Mouse (Mus musculus) sigmoid colon, adult 10 weeks (tissue): ENCODE results near the gene Bag6. TPM values are rescaled to one million over a fixed set of nuclear protein-coding genes. Genes with fewer than 3 reads are reported as not detected.

Source experiments
- polyA plus RNA-seq: library from polyadenylated mRNA; stranded (reverse); fragments of 350-450 nt; fragmentation: Illumina TruSeq; extraction: RNeasy Lipid Tissue Mini Kit (QIAGEN cat#74804); gene quantifications from one replicate; pipeline ENCODE4 v1.2.3, GENCODE M21; 2014; ENCODE audit warnings: low read depth, low replicate concordance

The Bag6 gene
- polyA plus RNA-seq, result 16.8 TPM

DNA sequence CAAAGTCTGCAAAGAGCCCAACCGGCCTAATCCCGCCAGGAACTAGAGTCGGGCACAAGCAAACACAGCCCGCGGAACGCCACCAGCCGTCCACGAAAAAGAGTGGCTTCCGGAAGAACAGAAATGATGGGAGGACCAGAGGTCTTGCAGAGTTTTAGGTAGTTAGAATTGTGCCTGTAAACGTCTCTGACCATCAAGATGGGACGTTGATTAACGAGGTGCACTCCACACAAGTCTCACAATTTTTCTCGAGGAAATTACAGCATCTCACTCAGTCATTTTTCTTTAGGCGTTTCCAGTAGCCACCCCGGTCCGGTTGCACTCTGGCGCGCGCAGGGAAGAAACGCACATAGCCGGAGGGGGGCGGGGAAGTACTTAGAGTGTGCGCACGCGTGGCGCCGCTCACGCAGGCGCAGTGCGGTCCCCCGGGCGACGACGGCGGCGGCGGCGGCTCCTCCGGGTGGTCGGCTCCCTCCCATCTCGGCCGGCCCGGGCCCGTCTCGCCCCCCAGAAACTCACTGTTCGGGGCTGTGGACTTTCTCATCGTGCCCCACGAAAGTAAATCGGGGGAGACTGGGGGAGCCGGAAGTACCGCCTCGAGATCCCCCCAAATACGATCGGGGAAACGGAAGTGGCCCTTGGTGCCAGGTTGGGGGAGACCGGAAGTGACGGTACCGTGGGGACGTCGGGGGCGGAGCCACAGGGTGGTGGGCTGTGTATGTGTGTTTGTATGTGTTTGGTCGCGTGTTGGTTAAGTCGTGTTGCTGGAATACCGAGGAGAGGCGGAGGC lies at the start of gene Bag6:
Bag6 (plus strand) TSS at position 378 of the 790 bp plus-strand sequence.

DNA sequence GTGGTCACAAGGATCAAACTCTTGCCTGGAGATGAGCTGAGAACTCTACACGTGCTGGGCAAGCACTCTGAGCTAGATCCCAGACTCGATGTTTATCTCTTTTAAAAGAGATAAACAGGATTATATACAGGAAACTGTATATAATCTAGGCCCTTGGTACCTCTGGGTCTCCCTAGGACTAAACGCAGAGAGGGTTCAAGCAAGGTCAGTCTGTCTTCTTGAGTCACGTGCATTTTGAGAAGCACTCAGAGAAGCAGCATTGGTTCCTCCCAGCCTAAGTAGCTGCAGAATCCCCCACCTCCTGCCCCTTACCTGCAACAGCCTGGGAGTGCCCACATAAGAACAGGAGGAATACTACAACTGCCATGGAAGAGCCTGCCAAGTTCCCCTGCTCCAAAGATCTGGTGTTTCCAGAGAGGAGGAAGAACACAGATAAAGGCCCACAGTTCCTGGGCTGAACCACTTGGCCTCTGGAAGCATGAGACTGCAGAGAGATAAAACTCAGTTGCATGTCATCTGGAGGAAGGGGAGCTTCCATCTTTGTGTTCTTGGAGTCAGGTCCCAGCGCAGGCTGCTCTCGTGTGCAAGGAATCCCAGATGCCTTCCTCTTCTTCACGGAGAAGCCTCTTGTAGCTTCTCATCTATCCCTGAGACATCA lies 49.6 kb upstream of the Bag6 start, which contains the start of gene Ly6g6f:
Ly6g6f (minus strand) TSS at position 403 of the 658 bp plus-strand sequence.

DNA sequence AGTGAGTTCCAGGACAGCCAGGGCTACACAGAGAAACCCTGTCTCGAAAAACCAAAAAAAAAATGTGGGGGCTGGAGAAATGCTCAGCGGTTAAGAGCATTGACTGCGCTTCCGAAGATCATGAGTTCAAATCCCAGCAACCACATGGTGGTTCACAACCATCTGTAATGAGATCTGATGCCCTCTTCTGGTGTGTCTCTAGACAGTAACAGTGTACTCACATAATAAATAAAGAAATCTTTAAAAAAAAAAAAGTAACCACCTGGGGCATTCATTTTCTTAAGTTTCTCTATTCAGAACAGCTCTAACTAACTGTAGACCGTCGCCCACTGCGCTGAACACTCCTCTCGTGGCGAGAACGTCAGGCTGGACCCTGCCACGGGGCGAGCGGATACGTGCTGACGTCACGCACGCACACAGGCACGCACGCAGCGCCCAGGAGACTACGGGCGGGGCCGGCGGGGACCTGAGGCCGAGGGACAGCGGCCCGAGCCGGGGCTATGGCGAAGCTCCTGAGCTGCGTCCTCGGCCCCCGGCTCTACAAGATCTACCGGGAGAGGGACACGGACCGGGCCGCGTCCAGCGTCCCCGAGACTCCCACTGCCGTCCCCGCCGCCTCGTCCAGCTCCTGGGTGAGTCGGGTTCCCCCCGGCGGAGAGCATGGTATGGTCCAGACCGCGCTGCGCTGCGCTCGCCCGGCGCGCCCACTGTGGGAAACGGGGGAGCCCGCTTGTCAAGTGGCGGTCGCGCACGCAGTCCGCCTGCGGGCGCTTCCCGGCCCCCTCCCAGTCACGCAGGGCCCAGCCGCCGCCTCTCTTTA lies 45.9 kb upstream of the Bag6 start, which contains the start of gene Abhd16a:
Abhd16a (plus strand) TSS at position 439 of the 820 bp plus-strand sequence.

DNA sequence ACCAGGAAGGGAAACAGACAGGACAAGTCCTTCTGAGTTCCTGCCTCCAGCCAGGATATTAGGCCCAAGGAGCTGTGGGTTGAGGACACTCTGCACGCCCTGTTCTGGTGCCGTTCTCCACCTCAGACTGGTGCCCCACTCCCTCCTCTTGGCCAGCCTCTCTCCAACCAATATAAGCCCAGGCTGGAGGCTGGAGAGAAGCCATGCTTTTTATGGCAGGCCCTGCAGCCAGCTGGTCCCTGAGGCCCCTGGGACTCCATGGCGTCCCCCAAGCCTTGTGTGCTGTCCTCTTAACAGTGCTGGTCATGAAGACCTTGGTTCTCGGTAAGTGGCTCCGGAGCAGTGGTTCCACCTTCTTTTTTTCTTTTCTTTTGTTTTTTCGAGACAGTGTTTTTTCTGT lies 26.9 kb upstream of the Bag6 start, which contains the start of gene Ly6g5c:
Ly6g5c (plus strand) TSS at position 183 of the 400 bp plus-strand sequence.

DNA sequence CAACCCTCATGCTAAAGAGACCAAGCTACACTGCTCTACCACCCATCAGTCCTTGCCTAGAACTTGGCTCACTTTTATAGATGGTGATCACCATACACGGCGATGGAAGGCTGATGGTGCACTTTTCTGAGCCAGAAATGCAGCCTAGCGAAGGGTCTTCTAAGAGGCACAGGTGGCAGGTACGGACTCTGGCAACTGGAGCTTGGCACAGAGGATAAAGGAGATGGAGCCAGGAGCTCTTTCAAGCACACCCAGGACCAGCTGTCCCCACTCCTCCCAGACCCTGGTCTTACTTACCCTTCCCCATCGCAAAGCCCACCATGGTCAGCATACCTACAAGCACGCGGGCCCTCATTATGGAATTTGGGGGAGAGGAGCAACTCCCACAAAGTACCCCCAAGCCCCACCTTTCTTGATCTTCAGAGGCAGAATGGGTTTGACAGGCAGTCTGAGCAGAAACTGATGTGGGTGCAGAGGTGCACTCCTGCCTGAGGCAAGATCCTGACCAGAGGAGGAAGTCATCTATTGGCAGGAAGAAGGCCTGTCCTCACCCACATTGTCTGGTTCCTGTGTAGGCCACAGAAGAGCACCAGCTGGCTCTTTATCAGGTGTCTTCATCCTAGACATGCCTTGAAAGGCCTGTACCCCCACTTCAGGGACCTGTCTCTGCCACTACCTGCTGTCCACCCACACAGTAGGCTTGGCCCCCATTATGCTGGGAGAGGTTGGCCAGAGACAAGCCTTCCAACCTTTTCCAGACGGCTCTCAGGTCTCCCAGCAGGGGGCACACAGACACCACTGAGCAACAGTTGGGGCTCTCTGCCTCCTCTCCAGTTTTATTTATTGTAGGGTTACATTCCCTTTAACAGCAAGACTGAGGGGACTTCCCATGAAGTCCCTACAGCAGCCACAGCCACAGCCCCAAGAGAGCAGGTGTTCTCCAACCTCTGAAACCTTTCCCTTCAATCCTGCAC lies 19.6 kb upstream of the Bag6 start, which contains the start of gene Ly6g5b:
Ly6g5b (minus strand) TSS at position 383 of the 974 bp plus-strand sequence.

DNA sequence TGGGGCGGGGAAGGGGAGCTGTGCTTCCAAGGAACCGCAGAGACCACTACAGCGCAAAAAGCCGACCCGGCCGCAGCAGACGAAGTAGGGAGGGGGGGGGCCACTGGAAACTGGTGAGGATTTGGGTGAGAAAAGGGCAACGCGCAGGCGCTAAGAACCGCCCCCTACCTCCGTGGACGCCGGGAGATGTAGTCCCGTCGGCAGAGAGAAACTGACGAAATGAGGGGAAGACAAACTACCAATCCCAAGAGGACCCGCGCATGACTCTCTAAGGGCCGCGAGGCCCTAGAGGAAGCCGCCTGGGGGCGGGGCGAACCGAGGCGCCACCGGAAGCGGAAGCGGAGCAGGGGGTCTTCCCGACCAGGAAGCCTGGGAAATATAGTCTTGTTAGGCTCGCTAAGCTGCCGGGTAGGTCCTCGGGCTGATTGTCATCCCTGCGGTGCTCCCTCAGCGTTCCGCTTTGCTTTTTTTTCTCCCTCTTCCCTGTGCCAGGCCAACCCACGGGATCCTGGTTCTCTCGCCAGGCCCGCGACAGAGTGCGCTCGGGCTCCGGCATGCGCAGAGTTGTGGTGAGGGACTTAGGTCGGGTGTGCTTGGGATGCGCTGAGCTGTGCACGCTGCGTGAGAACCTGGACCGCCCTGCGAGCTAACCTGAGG lies 13.7 kb upstream of the Bag6 start, which contains the start of gene Gpank1:
Gpank1 (plus strand) TSS at position 313 of the 657 bp plus-strand sequence.

DNA sequence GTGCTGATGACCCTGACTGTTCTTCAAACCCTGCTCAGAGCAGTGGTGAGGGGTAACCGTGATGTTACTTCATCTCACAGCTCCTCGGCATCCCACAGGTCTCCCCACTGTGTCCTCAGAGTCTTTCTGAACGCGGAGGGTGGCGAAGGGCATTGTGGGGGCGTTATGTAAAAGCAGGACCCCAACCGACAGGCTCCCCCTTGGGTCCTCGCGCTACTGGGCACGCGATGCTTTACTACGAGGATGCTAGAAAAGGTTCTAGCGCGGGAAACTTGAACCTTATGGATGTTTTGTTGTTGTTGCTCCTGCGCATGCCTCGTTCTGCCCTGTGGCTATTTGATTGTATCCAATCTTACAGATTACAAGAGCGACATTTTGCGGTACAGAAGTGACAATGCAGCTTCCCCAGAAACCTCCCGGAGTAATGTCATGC lies 13.1 kb upstream of the Bag6 start, which contains the start of gene Csnk2b:
Csnk2b (minus strand) TSS at position 183 of the 433 bp plus-strand sequence.

DNA sequence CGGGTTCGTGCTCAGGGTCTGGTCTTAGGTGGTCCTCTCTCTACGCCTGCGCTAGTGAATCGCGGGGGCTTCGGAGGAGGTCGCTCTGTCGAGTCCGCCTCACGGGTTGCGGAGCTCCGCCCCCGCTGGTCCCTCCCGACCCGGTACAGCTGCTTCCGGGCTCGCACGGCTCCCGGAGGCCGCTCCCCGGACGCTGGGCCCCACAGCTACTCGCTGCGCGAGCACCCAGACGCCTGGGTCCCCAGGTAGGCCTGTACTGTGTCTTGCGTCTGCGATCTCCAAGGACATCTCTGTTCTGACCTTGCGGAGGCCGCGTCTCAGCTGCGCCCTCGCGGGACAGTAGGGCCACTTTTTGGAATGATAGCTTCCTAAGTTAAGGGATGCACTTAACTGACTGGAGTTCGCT lies 8.8 kb upstream of the Bag6 start, which contains the start of gene D17H6S53E:
D17H6S53E (plus strand) TSS at position 168 of the 406 bp plus-strand sequence.

DNA sequence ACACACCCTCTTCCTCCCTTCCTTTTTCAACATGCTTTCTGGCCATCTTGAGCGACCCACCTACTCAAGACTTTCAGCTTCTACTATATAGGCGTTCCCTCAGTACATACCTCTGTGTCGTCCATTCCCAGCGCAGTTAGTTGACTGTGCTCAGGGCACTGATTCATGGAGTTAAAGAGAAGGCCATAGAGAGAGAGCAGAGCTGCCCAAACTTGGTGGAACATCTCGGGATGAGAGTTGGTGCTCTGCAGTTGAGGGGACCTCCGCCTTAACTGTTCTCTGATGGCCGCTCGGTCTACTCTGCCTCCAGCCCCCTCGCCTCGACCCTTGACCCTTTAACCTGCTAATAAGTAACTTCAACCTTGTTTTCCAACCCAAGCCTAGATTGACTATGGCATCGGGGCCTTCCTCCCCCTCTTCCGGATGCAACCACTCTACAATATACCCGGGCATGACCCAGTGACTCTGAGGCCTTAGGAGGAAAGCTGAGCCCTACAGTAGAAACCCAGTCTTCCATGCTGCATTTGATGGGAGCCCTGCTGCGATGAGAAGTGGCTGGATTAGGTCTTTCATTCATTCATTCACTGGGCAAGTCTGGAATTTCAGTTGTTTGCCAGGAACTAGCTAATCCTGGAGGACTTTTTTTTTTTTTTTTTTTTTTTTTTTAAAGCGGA lies 3.3 kb upstream of the Bag6 start, which contains the start of gene Apom:
Apom (minus strand) TSS at position 551 of the 674 bp plus-strand sequence.

DNA sequence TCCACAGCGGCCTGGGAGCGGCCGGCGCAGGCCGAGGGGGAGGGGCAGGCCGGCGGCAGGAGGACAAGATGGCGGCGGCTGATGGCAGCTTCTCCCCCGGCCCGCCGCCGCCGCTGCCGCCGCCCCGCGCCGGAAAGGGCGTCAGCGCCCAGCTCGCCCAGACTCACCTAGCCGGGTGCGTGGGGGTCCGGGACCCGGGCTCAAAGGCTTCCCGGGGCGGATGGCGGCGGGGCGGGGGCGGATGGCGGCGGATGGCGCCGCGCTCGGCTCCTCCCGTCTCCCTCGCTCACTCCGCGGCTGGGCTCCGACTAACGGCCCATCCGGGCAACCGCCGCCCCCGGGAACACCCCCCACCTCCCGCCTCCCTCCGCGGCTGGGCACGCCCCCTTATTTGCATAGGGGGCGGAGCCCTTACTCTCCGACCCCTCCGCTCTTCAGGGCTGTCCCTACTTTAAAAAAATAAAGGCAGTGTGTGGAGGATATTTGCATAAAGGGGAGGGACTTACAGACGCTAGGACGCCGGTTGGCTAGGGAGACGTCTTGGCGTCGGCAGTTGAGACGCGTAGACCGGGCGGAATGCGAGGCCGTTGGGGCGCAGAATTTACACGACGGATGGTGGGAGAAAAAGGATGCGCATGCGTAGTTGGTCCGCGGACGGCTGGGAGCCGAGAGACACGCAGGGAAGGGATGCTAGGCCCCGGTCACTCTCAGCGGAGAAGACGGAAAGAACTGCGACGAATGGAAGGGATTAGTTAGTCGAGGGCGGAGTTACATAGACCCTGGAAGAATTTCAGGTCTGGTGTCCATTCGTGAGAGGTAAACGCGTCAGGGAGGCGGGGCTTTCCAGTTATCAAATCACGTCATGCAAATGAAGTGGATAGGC lies 29.8 kb downstream of the Bag6 start, which contains the start of gene Prrc2a:
Prrc2a (minus strand) TSS at position 330 of the 883 bp plus-strand sequence.

DNA sequence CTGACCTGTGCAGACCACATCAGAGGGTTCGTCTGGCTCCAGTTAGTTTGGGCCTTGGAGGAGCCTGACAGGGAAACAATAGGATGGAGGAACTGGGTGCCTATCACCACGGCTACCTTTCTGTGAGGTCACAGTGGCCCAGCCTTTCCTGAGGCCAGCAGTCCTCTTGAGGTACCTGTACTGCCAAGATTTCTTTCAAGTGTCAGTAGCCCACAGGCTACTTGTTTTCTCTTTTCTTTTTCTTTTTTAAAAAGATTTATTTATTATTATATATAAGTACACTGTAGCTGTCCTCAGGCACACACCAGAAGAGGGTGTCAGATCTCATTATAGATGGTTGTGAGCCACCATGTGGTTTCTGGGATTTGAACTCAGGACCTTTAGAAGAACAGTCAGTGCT lies 41.0 kb downstream of the Bag6 start, which contains the start of gene Aif1:
Aif1 (minus strand) TSS at position 101 of the 400 bp plus-strand sequence.

DNA sequence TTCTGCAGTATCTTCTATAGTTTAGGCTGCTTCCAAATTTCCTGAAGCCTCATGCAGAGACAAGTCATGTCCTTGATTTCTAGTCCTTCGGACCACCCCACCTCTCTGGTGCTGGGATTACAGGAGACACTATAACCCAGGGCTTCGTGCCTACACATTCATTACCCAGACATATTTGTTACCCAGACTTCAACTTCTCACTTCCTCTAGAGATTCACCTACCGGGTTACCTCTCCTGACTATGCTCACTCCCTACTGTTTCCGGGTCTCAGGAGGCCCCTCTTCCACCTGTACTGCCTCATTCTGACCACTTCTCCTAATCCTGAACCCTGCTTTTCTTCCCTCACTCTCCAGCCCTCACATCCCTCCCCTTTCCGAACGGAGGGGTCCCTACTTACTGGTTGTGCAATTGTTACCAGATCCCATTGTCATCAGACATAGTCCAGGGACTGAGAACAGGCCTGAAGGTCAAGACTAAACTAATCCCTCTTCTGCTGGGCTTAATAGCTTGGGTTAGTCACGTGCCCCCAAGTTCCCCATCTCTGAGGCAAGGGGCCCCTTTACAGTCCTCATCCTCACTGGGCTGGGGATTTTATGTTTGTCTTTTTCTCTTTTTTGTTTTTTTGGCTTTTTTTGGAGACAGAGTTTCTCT lies 53.1 kb downstream of the Bag6 start, which contains the start of gene Lst1:
Lst1 (minus strand) TSS at position 481 of the 652 bp plus-strand sequence.

DNA sequence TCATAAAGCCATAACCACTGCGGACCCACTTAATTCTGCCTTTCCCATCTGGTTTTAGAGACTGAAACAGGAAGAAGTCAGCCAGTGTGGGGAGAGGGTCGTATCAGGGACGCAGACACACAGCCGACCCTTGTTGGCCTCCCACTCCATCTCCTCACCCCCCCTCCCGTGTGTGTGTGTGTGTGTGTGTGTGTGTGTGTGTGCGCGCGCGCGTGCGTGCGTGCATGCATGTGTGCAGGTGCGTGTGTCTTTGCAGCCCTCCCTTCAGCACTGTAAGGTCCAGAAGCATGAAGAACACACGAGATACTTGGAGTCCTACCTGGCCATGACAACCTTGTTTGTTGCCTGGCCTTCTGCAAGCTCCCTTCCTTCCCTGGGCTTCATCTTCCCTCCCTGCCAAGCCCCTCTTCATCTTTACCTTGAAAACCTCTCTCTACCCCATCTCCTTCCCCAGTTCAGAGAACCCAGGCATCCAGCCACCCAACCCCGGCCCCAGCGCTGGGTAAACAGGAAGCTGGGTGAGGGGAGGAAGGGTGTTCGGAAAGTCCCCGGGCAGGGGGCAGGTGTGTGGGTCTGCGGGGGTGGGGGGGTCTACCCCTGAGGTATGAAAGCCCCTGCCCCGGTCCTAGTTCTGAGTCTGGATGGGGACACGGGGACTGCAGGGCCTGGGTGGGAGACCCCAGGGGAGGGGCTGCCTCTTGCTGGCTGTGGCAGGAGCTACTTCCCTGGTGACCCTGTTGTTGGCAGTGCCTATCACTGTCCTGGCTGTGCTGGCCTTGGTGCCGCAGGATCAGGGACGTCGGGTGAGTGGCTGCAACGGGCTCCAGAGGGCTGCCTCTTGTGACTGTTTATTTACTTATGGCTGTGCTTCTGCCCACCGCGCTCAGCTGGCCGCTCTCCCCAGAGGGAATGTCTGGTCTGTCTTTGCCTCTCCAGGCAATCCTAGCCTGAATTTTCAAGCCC lies 59.2 kb downstream of the Bag6 start, which contains the start of gene Ltb:
Ltb (plus strand) TSS at position 559 of the 963 bp plus-strand sequence.

